Mouse (Mus musculus): ENCODE results near the gene Bcar1.

GRCm38 (mm10) chr8:111778801-111779200 lies 35.2 kb upstream of the Bcar1 start:
- TF ChIP-seq CTCF (IDR thresholded peaks at IDR 0.05; ENCODE audit: low read depth) = no peak
- TF ChIP-seq EP300 (optimal IDR thresholded peaks at IDR 0.05) = no peak

Measured in stomach, postnatal 0 days (tissue).